In the genomic region with DNA sequence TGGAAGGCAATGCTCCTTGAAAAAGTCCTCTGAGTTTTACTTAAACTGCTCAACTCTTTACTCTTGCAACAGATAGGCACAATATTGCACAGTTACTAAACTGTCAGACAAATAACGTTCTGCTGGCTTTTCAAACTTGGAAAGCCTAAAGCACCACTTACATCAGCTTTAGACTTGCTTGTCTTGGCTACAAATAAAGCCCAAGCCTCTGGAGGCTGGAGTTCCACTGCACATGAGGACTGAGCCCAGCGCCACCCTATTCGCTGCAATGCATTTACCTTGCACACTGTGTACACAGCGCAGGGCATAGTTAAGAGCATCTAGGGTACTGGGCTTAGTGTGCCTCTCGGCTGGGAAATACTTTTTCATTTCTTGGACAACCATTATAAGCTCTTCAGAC, we compare ENCODE assay signal across 8 mouse cellular contexts. TPM values are rescaled to one million over a fixed set of nuclear protein-coding genes. Genes with fewer than 3 reads are reported as not detected.
DNase-seq lines count a peak whose midpoint lies in the region; ATAC-seq and TF ChIP-seq lines count a peak whose summit lies in the region.

No protein-coding gene starts in this region.

- no peak for TF ChIP-seq CTCF in liver, embryonic 14.5 days (IDR thresholded peaks at IDR 0.05; ENCODE audit: low read depth)

- no peak overlapping the region for H3K27ac ChIP-seq in forebrain, embryonic 15.5 days (replicated peaks)
- H3K27ac ChIP-seq in intestine, embryonic 14.5 days (ENCODE audit: low read depth): no peak overlapping the region
- no peak overlapping the region for H3K27ac ChIP-seq in liver, embryonic 14.5 days
- H3K27ac ChIP-seq in neural tube, embryonic 15.5 days (replicated peaks): no peak overlapping the region

- DNase-seq in retina, embryonic 14.5 days (ENCODE audit: low spot score): peak; percentile 3
- no peak for DNase-seq in retina, postnatal 1 day
- no peak for DNase-seq in intestine, embryonic 14.5 days (ENCODE audit: low spot score)
- DNase-seq in liver, embryonic 14.5 days (ENCODE audit: low read depth in 3 of 3, low spot score in 3 of 3): no peak
- DNase-seq in urinary bladder, postnatal 25 days (ENCODE audit: low spot score): no peak
- no peak for DNase-seq in yolk sac, embryonic 10.5 days (ENCODE audit: low spot score)

- no peak for TF ChIP-seq EP300 in liver, embryonic 14.5 days (IDR thresholded peaks at IDR 0.05; ENCODE audit: low read depth)

- no peak for ATAC-seq in forebrain, embryonic 15.5 days (replicated peaks)
- ATAC-seq in intestine, embryonic 14.5 days (replicated peaks; ENCODE audit: low FRiP score, low TSS enrichment, low read depth): no peak
- no peak for ATAC-seq in liver, embryonic 14.5 days (ENCODE audit: insufficient read depth)
- ATAC-seq in neural tube, embryonic 15.5 days (ENCODE audit: low FRiP score): no peak

- H3K27me3 ChIP-seq in forebrain, embryonic 15.5 days: 0 out of 2 replicates have a peak, but pooled peaks cover 9% of the 10 kb centered on the region
- no peaks in the 10 kb centered on the region for H3K27me3 ChIP-seq in intestine, embryonic 14.5 days (replicated peaks; ENCODE audit: control insufficient read depth, insufficient read depth, low read length)
- no peaks in the 10 kb centered on the region for H3K27me3 ChIP-seq in liver, embryonic 14.5 days (ENCODE audit: control insufficient read depth, insufficient read depth, low read length)
- H3K27me3 ChIP-seq in neural tube, embryonic 15.5 days (replicated peaks): peaks cover 11% of the 10 kb centered on the region; the same call in 1 of the 2 replicates

- WGBS in forebrain, embryonic 15.5 days: 34% methylated on average over 5 of the region's 5 CpGs
- WGBS in intestine, embryonic 14.5 days: 47% methylated on average over 5 of the region's 5 CpGs
- 55% methylated on average over 5 of the region's 5 CpGs for WGBS in liver, embryonic 14.5 days (ENCODE audit: insufficient replicate concordance)
- 19% methylated on average over 5 of the region's 5 CpGs for WGBS in neural tube, embryonic 15.5 days

- 0 out of 2 replicates have a peak overlapping the region, but pooled peaks have one; percentile 66 for H3K4me3 ChIP-seq in forebrain, embryonic 15.5 days
- peak overlapping the region; percentile 58; the same call in 1 of the 2 replicates for H3K4me3 ChIP-seq in intestine, embryonic 14.5 days (ENCODE audit: low read depth, low read length)
- H3K4me3 ChIP-seq in liver, embryonic 14.5 days (ENCODE audit: insufficient read depth in 1 of 2, low read depth in 2 of 2, low read length in 2 of 2): peak overlapping the region in 1 of 2 experiments; percentile 62; a peak in 2 of 4 replicates
- H3K4me3 ChIP-seq in neural tube, embryonic 15.5 days (replicated peaks): peak overlapping the region; percentile 63

- H3K4me1 ChIP-seq in forebrain, embryonic 15.5 days: peaks cover 14% of the 10 kb centered on the region
- H3K4me1 ChIP-seq in intestine, embryonic 14.5 days (replicated peaks; ENCODE audit: control insufficient read depth, insufficient read depth, low read length): peaks cover 3% of the 10 kb centered on the region; the same call in 1 of the 2 replicates
- peaks cover 3 to 13% of the 10 kb centered on the region in 2 experiments; a peak in 3 of 4 replicates for H3K4me1 ChIP-seq in liver, embryonic 14.5 days (replicated peaks; ENCODE audit: control insufficient read depth in 2 of 2, insufficient read depth in 2 of 2, low read length in 1 of 2)
- peaks cover 17% of the 10 kb centered on the region for H3K4me1 ChIP-seq in neural tube, embryonic 15.5 days

- no peak overlapping the region for H3K9ac ChIP-seq in forebrain, embryonic 15.5 days (replicated peaks)
- peak overlapping the region; percentile 60; the same call in 1 of the 2 replicates for H3K9ac ChIP-seq in intestine, embryonic 14.5 days (ENCODE audit: low read length)
- no peak overlapping the region; the same call in 1 of the 2 replicates for H3K9ac ChIP-seq in liver, embryonic 14.5 days (replicated peaks)
- no peak overlapping the region for H3K9ac ChIP-seq in neural tube, embryonic 15.5 days (replicated peaks)

- H3K4me2 ChIP-seq in forebrain, embryonic 15.5 days (replicated peaks): peak overlapping the region; percentile 92; the same call in 1 of the 2 replicates
- H3K4me2 ChIP-seq in intestine, embryonic 14.5 days (ENCODE audit: low read length): peak overlapping the region; percentile 98
- peak overlapping the region; percentile 99 for H3K4me2 ChIP-seq in liver, embryonic 14.5 days (ENCODE audit: low read depth)
- H3K4me2 ChIP-seq in neural tube, embryonic 15.5 days: peak overlapping the region; percentile 96

- H3K9me3 ChIP-seq in forebrain, embryonic 15.5 days: no peaks in the 10 kb centered on the region
- H3K9me3 ChIP-seq in intestine, embryonic 14.5 days (ENCODE audit: control insufficient read depth, low read length): no peaks in the 10 kb centered on the region
- no peaks in the 10 kb centered on the region for H3K9me3 ChIP-seq in liver, embryonic 14.5 days (ENCODE audit: control insufficient read depth, low read length)
- no peaks in the 10 kb centered on the region for H3K9me3 ChIP-seq in neural tube, embryonic 15.5 days (replicated peaks)

- H3K36me3 ChIP-seq in forebrain, embryonic 15.5 days: peaks cover 17% of the 10 kb centered on the region
- peaks cover 9% of the 10 kb centered on the region for H3K36me3 ChIP-seq in intestine, embryonic 14.5 days (ENCODE audit: control insufficient read depth, insufficient read depth, low read length)
- peaks cover 6% of the 10 kb centered on the region for H3K36me3 ChIP-seq in liver, embryonic 14.5 days (replicated peaks; ENCODE audit: control insufficient read depth, insufficient read depth, low read depth)
- peaks cover 18% of the 10 kb centered on the region for H3K36me3 ChIP-seq in neural tube, embryonic 15.5 days

RNA-seq across cellular contexts. Expression of gene Per3, which starts 1.2 kb away (rescaled TPM):
- polyA plus RNA-seq in forebrain, embryonic 15.5 days (2015; fragmentation: Nextera tagmentation; extraction: Ambion mirVana): 3.0 and 3.3 TPM in 2 replicates
- 6.0 and 7.0 TPM in 2 replicates for polyA plus RNA-seq in intestine, embryonic 14.5 days (2014; fragmentation: Nextera tagmentation; extraction: Ambion mirVana)
- polyA plus RNA-seq in liver, embryonic 14.5 days (2012; rRNA removed): 2.2 and 2.3 TPM in 2 replicates
- 2.4 and 2.9 TPM in 2 replicates for polyA plus RNA-seq in liver, embryonic 14.5 days (2014; fragmentation: Nextera tagmentation; extraction: Ambion mirVana)
- 3.6 and 4.3 TPM in 2 replicates for polyA plus RNA-seq in neural tube, embryonic 15.5 days (2015; fragmentation: Nextera tagmentation; extraction: Ambion mirVana)

RNA-seq across cellular contexts. Expression of gene Vamp3, which starts 14.5 kb away (rescaled TPM):
- 69.3 and 69.4 TPM in 2 replicates for polyA plus RNA-seq in forebrain, embryonic 15.5 days (2015; fragmentation: Nextera tagmentation; extraction: Ambion mirVana)
- 71.5 and 90.5 TPM in 2 replicates for polyA plus RNA-seq in intestine, embryonic 14.5 days (2014; fragmentation: Nextera tagmentation; extraction: Ambion mirVana)
- 17.9 and 24.7 TPM in 2 replicates for polyA plus RNA-seq in liver, embryonic 14.5 days (2012; rRNA removed)
- 11.0 and 14.0 TPM in 2 replicates for polyA plus RNA-seq in liver, embryonic 14.5 days (2014; fragmentation: Nextera tagmentation; extraction: Ambion mirVana)
- polyA plus RNA-seq in neural tube, embryonic 15.5 days (2015; fragmentation: Nextera tagmentation; extraction: Ambion mirVana): 46.1 and 57.9 TPM in 2 replicates

RNA-seq across cellular contexts. Expression of gene Gm13090, which starts 46.1 kb away (rescaled TPM):
- 0.24 TPM in 1 of 2 replicates, not detected in the other for polyA plus RNA-seq in forebrain, embryonic 15.5 days (2015; fragmentation: Nextera tagmentation; extraction: Ambion mirVana)
- polyA plus RNA-seq in intestine, embryonic 14.5 days (2014; fragmentation: Nextera tagmentation; extraction: Ambion mirVana): not detected in 2 replicates
- polyA plus RNA-seq in liver, embryonic 14.5 days (2012; rRNA removed): not detected in 2 replicates
- polyA plus RNA-seq in liver, embryonic 14.5 days (2014; fragmentation: Nextera tagmentation; extraction: Ambion mirVana): not detected in 2 replicates
- polyA plus RNA-seq in neural tube, embryonic 15.5 days (2015; fragmentation: Nextera tagmentation; extraction: Ambion mirVana): 0.34 TPM in 1 of 2 replicates, not detected in the other

RNA-seq across cellular contexts. Expression of gene Uts2, which starts 46.4 kb away (rescaled TPM):
- not detected in 2 replicates for polyA plus RNA-seq in forebrain, embryonic 15.5 days (2015; fragmentation: Nextera tagmentation; extraction: Ambion mirVana)
- polyA plus RNA-seq in intestine, embryonic 14.5 days (2014; fragmentation: Nextera tagmentation; extraction: Ambion mirVana): not detected in 2 replicates
- not detected in 2 replicates for polyA plus RNA-seq in liver, embryonic 14.5 days (2012; rRNA removed)
- polyA plus RNA-seq in liver, embryonic 14.5 days (2014; fragmentation: Nextera tagmentation; extraction: Ambion mirVana): not detected in 2 replicates
- polyA plus RNA-seq in neural tube, embryonic 15.5 days (2015; fragmentation: Nextera tagmentation; extraction: Ambion mirVana): 5.5 and 6.1 TPM in 2 replicates
